Mouse (Mus musculus) kidney, adult 2 months (tissue): Measurements from ENCODE around the gene Il1a.
A peak's percentile ranks its signal among the peaks of the same experiment; 100 is the strongest.

Source experiments
- CTCF ChIP-seq: fragments of 200-500 bp; conservative IDR thresholded peaks from 2 replicates; pipeline ENCODE4 v1.5.1; 2011; ENCODE audit warnings: low read depth, mild to moderate bottlenecking, control low read depth, low read length, moderate library complexity, mixed read lengths; ENCODE audit not compliant: insufficient read depth, insufficient read length
- POLR2A ChIP-seq: fragments of 200-500 bp; IDR thresholded peaks from one replicate; pipeline ENCODE4 v1.6.1; 2011; ENCODE audit warnings: low read depth, low read length, control low read depth

- TF ChIP-seq CTCF, result peak; percentile 80
- TF ChIP-seq POLR2A, result no peak
Measured at GRCm38 (mm10) chr2:129258475-129259211, 51.1 kb downstream of the Il1a start.
